8 mouse cellular contexts compared by ENCODE assay signal in the genomic region with DNA sequence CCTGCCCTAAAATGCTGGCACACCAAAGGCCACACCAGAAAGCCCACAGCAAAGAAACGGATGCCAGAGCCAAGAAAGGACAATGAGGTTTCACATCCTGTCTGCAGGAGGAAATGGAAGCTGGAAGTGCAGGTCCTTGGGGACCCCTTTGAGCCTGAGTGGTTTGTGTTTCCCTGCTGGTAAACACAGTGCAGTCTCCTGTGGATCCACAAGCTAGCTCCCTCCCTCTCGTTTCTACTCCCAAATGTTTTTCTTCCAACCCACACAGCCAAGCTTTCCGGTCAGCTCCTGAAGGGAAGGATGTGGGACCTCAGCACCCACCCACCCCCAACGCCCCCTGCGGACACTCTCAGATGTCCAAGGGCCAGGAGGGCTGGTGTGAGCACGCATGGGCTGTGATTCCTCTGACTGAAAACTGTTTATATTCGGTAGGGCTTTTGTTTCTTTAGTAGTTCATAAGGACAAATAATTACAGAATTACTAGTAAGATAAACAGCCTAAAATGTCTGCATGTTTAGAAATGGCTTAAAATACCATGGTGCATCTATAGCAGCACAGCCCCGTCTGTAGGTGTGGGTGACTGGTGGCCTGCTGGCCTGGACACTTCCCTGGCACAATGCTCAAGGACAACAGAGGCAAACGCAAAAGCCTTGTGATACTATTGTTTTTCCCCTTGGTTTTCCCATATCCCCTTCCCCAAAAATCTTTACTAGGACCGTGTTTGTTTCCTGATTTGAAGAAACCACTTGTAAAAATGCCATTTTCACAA. TPM values are rescaled to one million over a fixed set of nuclear protein-coding genes. Genes with fewer than 3 reads are reported as not detected.
A peak's percentile ranks its signal among the peaks of the same experiment; 100 is the strongest.
DNase-seq lines count a peak whose midpoint lies in the region; ATAC-seq and TF ChIP-seq lines count a peak whose summit lies in the region.

No protein-coding gene starts in this region.

- no peak overlapping the region for H3K27ac ChIP-seq in forebrain, embryonic 15.5 days (replicated peaks)
- no peak overlapping the region for H3K27ac ChIP-seq in forebrain, embryonic 11.5 days (ENCODE audit: low read depth, low read length)
- peak overlapping the region; percentile 88 for H3K27ac ChIP-seq in kidney, embryonic 15.5 days
- H3K27ac ChIP-seq in thymus, adult 2 months (ENCODE audit: control insufficient read depth, insufficient read depth, low read length), result no peak overlapping the region

- 0 out of 2 replicates have a peak, but pooled peaks have one; percentile 11 for ATAC-seq in forebrain, embryonic 15.5 days (replicated peaks)
- ATAC-seq in forebrain, embryonic 11.5 days (replicated peaks; ENCODE audit: low FRiP score), result no peak
- peak; percentile 80 for ATAC-seq in kidney, embryonic 15.5 days (replicated peaks; ENCODE audit: low FRiP score)
- ATAC-seq in inflammation-experienced regulatory T-cells, adult 6 months, result no peak

- H3K9me3 ChIP-seq in forebrain, embryonic 15.5 days, result no peaks in the 10 kb centered on the region
- no peaks in the 10 kb centered on the region for H3K9me3 ChIP-seq in forebrain, embryonic 11.5 days (ENCODE audit: control insufficient read depth, low read length)
- no peaks in the 10 kb centered on the region for H3K9me3 ChIP-seq in kidney, embryonic 15.5 days (replicated peaks)

- no peak for TF ChIP-seq POLR2A in thymus, adult 2 months (IDR thresholded peaks at IDR 0.05; ENCODE audit: control insufficient read depth, extremely low read depth, insufficient read depth, low read length, poor library complexity)

- H3K36me3 ChIP-seq in forebrain, embryonic 15.5 days, result peaks cover 25% of the 10 kb centered on the region
- peaks cover 3% of the 10 kb centered on the region; the same call in 1 of the 2 replicates for H3K36me3 ChIP-seq in forebrain, embryonic 11.5 days (ENCODE audit: control insufficient read depth, insufficient read depth, low read length)
- peaks cover 40% of the 10 kb centered on the region for H3K36me3 ChIP-seq in kidney, embryonic 15.5 days
- no peaks in the 10 kb centered on the region for H3K36me3 ChIP-seq in thymus, adult 2 months (ENCODE audit: control insufficient read depth, insufficient read depth, low read length)

- DNase-seq in forebrain, embryonic 11.5 days (ENCODE audit: low spot score), result no peak
- peak; percentile 30 for DNase-seq in c-Kit-positive CD71-negative TER-119-negative erythroid progenitor cells, embryonic 14.5 days (ENCODE audit: low read depth)
- DNase-seq in heart, adult 8-10 months (ENCODE audit: low spot score), result peak; percentile 81
- DNase-seq in mesoderm, embryonic 11.5 days (ENCODE audit: low read depth, low spot score), result peak; percentile 68
- no peak for DNase-seq in thymus, adult 2 months

- TF ChIP-seq CTCF in thymus, adult 2 months (IDR thresholded peaks at IDR 0.05; ENCODE audit: borderline replicate concordance, control insufficient read depth, extremely low read depth, insufficient read depth, low read length, poor library complexity), result no peak

- no peaks in the 10 kb centered on the region for H3K27me3 ChIP-seq in forebrain, embryonic 15.5 days
- H3K27me3 ChIP-seq in forebrain, embryonic 11.5 days (ENCODE audit: control insufficient read depth, insufficient read depth, low read length), result no peaks in the 10 kb centered on the region
- H3K27me3 ChIP-seq in kidney, embryonic 15.5 days, result no peaks in the 10 kb centered on the region
- H3K27me3 ChIP-seq in thymus, adult 2 months (ENCODE audit: control insufficient read depth, insufficient read depth, low read length), result no peaks in the 10 kb centered on the region

- H3K4me2 ChIP-seq in forebrain, embryonic 15.5 days (replicated peaks), result no peak overlapping the region
- no peak overlapping the region for H3K4me2 ChIP-seq in forebrain, embryonic 11.5 days (ENCODE audit: low read depth, low read length, severe bottlenecking)
- H3K4me2 ChIP-seq in kidney, embryonic 15.5 days, result peak overlapping the region; percentile 23

- no peaks in the 10 kb centered on the region for H3K4me1 ChIP-seq in forebrain, embryonic 15.5 days
- no peaks in the 10 kb centered on the region for H3K4me1 ChIP-seq in forebrain, embryonic 11.5 days (replicated peaks; ENCODE audit: control insufficient read depth, insufficient read depth, low read length)
- H3K4me1 ChIP-seq in kidney, embryonic 15.5 days, result peaks cover 43% of the 10 kb centered on the region
- H3K4me1 ChIP-seq in thymus, adult 2 months (replicated peaks; ENCODE audit: control insufficient read depth, insufficient read depth, low read length), result no peaks in the 10 kb centered on the region; the same call in 1 of the 2 replicates

- H3K4me3 ChIP-seq in forebrain, embryonic 15.5 days, result no peak overlapping the region
- H3K4me3 ChIP-seq in forebrain, embryonic 11.5 days (ENCODE audit: low read depth, low read length), result no peak overlapping the region
- H3K4me3 ChIP-seq in kidney, embryonic 15.5 days (replicated peaks), result no peak overlapping the region
- H3K4me3 ChIP-seq in thymus, adult 2 months (ENCODE audit: control insufficient read depth, insufficient read depth, low read length), result no peak overlapping the region

- no peak overlapping the region for H3K9ac ChIP-seq in forebrain, embryonic 15.5 days (replicated peaks)
- no peak overlapping the region for H3K9ac ChIP-seq in forebrain, embryonic 11.5 days (ENCODE audit: low read length)
- no peak overlapping the region for H3K9ac ChIP-seq in kidney, embryonic 15.5 days

- WGBS in forebrain, embryonic 15.5 days, result 62% methylated on average over 10 of the region's 10 CpGs
- WGBS in forebrain, embryonic 11.5 days, result 65% methylated on average over 10 of the region's 10 CpGs
- 19% methylated on average over 10 of the region's 10 CpGs for WGBS in kidney, embryonic 15.5 days
- WGBS in thymus, adult 2 months, result 80% methylated on average over 10 of the region's 10 CpGs

RNA-seq across cellular contexts. Expression of a gene that starts 44.9 kb away (rescaled TPM):
- 144 and 146 TPM in 2 replicates for polyA plus RNA-seq in forebrain, embryonic 15.5 days (2015; fragmentation: Nextera tagmentation; extraction: Ambion mirVana)
- 128 and 141 TPM in 2 replicates for polyA plus RNA-seq in forebrain, embryonic 11.5 days (2014; fragmentation: Nextera tagmentation; extraction: Ambion mirVana)
- 10 to 100 TPM; 12.3 to 13.6 (median 12.4) TPM for total RNA-seq in heart, adult 8-10 months (2022)
- 203 and 207 TPM in 2 replicates for polyA plus RNA-seq in kidney, embryonic 15.5 days (2015; fragmentation: Nextera tagmentation; extraction: Ambion mirVana)
- under 1 TPM in 2 of 3 experiments, not detected in 1; 0.70 to 0.77 TPM for polyA plus RNA-seq in inflammation-experienced regulatory T-cells, adult 6 months (2017; shearing (Covaris generic))
- polyA plus RNA-seq in thymus, adult 2 months (2012; rRNA removed), result 4.6 and 5.9 TPM in 2 replicates

Comparison
In these comparisons a context has a peak if more than half of its experiments do, and no peak if none do; other contexts are left out.
1. ATAC-seq: peak in forebrain, embryonic 15.5 days (single experiment) and kidney, embryonic 15.5 days (single experiment); none in forebrain, embryonic 11.5 days (single experiment) and inflammation-experienced regulatory T-cells, adult 6 months (single experiment).
2. DNase-seq: peak in c-Kit-positive CD71-negative TER-119-negative erythroid progenitor cells, embryonic 14.5 days (single experiment), heart, adult 8-10 months (single experiment) and mesoderm, embryonic 11.5 days (single experiment); none in forebrain, embryonic 11.5 days (single experiment) and thymus, adult 2 months (single experiment).
3. RNA of a gene that starts 44.9 kb away (polyA plus RNA-seq): 203 to 207 TPM in kidney, embryonic 15.5 days, 144 to 146 TPM in forebrain, embryonic 15.5 days and 128 to 141 TPM in forebrain, embryonic 11.5 days; 4.6 to 5.9 TPM in thymus, adult 2 months and 0.70 to 0.77 TPM in inflammation-experienced regulatory T-cells, adult 6 months; every median in the first group is over 10 times any median in the second.